Mouse (Mus musculus) left cerebral cortex, adult 9 months (tissue): ENCODE data around the gene Gm609.
"Not testable (repeated sequence)": the region's sequence is repeated elsewhere in the genome, so short reads cannot be mapped to it uniquely, and the experiment has no call there.

Experiments used
- DNase-seq, 2 experiments: peaks; one replicate each; pipeline ENCODE4 v3.0.0; 2022; ENCODE audit warnings: low spot score in 2 of 2

Gm609 gene

DNA sequence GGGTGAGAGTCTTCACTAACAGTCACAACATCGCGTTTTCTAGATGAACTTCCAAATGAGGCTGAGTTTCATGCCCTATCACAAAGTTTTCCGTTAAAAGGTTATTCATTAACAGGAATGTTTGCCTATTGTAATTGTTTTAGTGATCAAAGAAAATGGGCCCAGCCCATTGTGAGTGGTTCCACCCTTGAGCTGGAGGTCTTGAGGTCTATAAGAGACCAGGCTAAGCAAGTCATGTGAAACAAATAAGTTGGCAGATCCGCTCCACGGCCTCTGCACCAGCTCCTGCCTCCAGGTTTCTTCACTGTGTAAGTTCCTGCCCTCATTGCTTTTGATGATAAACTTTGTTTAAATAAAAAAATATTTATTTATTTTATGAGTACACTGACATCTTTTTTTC lies at the start of gene Gm609:
Gene Gm609, minus strand, starts transcription at position 43 of the 400 bp plus-strand sequence.
- DNase-seq, result no peak

DNA sequence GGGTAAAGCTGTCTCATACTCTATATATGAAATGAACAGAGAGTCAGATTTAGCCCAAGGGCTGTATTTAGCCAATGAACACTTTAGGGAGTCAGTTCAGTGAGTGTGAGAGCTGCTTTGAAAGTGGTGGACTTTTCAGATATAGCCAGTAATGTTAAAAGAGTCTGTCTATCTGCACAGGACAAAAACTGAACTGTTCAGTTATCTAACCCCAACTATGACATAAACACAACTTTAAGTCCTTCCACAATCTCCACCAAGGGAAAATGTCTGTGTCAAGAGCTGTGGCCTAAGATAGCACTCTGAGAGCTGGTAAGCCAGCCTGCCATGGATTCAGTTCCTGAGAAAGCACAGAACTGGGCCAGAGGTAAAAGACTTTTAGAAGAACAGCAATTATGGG lies 49.3 kb upstream of the Gm609 start:
- no peak for DNase-seq

DNA sequence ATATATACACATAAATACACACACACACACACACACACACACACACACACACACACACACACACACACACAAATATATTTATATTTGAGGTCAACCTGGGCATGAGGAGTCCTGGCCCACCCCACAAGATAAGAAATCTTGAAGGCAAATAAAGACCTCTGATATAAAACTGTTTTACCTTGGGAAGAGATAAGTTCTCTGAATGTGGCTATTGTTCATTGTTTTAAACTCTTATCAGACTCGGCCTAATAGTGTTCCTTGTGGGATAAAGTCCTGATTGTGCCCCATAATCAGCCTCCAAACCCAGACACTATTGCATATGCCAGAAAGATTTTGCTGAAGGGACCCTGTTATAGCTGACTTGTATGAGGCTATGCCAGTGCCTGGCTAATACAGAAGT lies 45.6 kb upstream of the Gm609 start:
- not testable (repeated sequence) for DNase-seq

DNA sequence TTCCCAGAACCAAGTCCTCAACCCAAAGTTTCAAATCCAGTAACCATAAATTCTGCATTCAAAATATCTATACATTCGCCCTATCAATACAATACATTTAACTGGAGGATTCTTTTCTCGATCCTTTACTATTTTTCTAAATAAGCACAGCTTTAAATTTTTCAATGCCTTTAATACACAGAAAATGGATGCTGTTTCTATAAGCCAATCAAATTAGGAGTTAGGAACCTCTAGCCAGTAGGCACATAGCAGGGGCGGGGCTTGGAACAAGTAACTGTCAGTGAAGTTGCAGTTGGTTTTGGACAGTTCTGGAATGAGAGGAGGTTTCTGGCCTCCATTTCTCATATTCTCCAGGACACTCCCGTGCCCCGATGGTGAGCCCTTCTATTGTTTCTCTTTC lies 42.2 kb upstream of the Gm609 start, which contains the start of gene Slc9c1:
Gene Slc9c1, plus strand, starts transcription at position 301 of the 400 bp plus-strand sequence.
- DNase-seq, result no peak

DNA sequence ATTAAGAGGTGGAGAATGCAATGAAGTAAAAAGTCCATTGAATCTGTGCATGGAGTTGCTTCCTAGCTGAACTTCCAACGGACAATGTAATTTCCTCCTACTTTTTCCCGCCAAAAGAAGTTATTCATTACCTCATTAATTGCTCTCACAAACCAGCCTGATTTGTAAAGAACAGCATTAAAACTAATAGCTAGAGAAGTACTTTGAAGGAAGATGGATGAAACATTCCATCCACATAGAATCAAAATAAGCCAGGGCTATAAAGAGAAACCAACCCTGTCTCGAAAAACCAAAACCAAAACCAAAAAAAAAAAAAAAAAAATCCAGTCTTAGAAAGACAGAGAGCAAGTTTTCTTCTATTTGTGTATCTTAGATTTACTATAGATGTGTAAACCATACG lies 39.2 kb upstream of the Gm609 start, which contains the start of gene Gm17783:
Gene Gm17783, minus strand, starts transcription at position 101 of the 400 bp plus-strand sequence.
- no peak for DNase-seq

DNA sequence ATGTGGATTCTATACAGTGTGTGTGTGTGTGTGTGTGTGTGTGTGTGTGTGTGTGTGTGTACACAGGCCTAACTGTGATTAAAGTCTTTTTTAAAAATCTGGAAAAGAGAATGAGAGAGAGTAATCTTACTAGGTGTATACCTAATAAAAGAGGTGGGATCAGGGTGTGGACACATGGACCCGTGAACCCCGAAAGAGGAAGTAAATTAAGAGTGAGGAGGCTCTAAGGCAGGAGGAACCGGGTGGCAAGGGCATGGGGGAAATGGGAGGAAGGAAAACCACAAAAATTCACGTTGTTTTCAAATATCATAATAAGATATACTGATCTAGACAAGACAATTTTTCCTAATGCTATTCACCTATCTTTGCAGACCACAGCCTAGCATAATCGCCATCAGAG lies 32.8 kb upstream of the Gm609 start:
- DNase-seq, result no peak

DNA sequence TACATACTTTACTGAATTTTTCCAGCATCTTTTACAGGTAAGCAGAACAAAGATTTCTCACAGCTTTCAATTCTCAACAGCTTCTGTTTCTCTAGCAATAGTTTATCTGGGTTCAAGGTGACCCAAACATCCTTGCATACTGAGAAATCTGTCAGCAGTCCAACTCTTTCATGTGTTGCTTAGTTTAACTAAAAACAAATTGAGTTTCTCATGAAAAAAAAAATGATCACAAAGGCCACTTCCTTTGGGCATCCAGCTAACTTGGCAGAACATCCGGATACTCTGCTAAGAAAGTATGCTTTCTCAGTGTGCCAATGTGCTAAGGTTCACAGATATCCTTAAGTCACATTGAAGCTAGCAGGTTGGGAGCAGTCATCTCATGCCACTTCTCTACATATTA lies 2.6 kb upstream of the Gm609 start:
- DNase-seq, result no peak

DNA sequence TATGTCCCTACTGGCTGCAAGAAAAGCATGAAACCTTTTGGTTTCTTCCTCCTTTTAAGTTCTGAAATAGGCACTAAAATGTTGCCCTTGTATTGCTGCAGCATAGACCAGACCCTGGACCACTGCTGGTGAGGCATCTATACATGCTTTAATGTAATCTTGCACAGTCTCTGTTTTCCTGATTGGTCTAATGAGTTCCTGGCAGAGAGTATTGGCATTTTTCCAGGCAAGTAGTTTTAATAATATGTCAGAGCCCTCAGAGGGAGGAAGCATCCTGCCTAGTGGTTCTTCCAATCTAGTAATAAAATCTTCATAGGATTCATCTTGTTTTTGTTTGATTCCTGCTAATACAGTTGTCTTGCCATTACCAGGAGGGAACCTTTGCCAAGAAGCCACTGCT lies 15.8 kb downstream of the Gm609 start:
- DNase-seq, result no peak

DNA sequence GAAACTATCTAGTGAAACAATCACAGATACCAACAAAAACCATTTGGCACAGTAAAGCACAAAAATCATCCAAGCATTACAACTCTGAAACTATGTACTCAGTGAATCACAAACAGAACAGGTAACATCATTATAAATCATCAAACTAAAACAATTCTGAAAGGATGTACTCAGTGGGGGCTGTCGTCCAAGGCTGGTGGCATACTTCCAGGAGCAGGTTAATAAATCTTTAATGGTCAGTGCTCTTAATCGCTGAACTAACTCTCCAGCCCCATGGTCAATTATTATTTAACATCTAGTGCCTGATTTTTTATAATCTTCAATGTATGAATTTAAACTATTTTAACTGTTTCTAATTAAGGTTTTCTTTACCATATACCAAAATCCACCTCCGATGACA lies 20.9 kb downstream of the Gm609 start:
- not testable (repeated sequence) for DNase-seq

DNA sequence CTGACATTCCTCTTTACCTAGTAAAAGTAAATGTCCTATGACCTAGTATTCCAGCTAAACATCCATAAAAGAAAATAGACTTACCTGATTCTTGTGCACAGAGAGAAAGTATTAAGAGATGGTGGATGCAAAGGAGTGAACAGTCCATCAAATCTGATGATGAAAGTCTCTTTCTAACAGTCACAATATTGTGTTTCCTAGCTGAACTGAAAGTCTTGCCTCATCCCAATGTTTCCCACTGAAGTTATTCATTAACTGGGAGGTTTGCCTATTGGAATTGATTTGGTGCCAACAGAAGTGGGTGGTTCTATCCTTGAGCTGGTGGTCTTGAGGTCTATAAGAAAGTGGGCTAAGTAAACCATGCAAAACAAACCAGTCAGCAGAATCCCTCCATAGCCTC lies 38.0 kb downstream of the Gm609 start:
- DNase-seq, result no peak

DNA sequence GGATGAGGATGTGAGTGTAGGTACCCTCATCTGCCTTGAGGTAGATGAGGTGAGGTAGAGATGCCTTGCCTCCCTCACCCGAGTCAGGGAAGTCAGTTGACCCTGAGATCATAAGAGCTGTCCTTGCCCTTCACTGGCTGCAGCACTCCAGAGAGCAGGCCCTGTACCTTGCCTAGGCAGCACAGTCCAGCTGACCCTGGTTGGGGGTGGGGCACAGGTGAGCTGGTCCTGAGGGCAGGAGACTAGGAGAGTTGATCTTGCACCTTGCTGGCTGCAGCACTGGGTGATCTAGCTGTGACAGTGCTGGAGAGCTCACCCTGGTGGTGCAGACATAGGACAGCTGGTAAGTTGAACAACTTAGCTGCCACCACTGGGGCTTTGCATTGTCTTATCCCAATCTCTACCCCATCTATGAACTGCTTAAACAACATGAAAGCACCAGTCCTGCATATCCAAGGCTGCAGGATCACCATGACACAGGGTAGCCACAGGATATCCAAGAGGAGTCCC lies 55.5 kb downstream of the Gm609 start:
- DNase-seq, result no peak

DNA sequence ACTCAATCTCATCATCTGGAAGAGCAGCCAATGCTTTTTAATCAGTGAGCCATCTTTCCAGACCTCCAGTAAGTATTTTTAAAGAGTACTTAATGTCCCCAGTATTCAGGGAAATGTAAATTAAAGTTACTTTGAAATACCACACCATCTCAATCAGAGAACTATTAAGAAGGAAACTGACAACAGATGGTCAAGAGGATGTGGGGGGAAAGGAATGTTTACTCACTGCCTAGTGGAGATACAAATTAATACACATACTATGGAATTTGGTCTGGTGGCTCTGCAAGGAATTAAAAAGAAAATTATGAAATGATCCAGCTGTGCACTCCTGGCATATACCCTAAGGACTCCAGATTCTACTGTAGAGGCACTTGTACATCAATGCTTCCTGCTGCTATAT lies 57.2 kb downstream of the Gm609 start:
- no peak for DNase-seq

DNA sequence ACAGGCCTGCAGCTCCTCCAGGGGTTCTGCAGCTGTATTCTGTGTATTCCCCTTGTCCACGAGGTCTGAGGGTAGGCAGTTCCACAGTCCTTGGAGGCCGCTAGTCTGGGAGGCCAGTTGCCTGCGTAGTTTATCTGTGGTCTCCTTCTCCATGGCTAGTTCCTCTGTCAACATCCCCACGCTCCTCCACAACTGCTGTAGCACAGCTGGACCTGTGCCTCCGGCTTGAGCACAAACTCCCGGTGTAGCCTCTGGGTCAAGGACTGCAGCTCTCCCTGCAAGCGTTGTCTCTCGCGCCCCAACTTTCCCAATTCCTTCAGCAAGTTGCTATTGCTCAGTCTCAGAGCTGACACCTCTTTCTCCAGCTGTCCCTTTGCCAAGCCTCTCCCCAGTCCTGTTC lies 65.1 kb downstream of the Gm609 start:
- no peak for DNase-seq

DNA sequence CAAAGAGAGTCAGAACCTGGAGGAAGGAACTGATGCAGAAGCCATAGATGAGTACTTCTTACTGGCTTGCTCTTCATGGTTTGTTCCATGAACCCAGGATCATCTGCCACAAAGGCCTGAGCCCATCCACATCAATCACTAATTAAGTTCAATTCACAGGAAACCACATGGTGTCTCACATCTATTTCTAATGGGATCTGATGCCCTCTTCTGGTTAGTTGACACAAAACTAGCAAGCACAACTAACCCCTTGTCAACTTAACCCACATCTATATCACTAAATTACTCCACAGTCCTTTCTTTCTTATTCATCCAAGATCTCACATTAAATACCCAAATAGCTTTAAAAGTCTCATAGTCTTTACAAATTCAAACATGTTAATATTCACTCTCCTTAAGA lies 79.3 kb downstream of the Gm609 start:
- DNase-seq, result no peak

DNA sequence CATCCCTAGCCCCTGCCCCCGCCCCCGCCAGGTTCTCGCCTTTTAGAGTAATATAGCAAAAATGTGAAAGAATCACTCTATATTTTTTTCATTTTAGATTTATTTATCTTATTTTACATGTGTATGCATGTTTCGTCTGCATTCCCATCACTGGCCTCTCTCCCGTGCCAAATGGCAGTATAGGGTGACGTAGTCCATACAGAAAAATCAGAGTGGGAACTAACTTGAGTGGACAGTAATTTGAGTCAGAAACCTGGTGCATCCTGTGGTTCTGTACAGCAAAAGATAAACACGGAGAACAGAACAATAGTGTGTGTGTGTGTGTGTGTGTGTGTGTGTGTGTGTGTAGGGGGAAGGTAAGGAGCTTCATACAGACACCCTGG lies 83.7 kb downstream of the Gm609 start:
- not testable (repeated sequence) for DNase-seq

DNA sequence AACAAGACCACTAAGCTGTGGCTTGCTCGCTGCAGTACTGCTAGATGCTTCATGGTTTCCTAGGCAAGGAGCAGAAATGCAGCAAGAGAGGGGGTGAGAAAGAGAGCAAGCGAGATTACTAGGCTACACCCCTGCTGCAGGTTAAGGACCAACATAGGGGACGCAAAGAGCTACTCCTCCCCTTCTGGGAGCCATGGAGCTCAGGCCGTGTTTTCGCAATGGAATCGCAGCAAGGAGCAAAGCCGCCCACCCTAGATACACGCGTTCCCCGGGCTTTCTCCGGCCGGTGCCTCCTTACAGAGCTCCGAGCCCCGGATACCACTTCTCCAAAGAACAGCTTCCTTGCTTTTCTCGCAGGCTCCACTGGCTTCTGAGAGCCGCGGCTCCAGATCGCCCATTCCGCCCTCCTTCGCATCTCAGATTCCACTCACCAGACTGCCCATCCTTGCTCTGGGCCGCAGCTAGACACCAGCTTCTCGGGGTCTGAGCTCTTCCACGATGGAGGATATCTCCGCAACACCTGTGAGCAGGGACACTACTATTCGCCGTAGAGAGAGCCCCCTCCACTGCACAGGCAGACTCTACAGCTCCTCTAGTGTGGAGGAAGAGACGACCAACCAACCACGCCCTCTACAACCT lies 84.2 kb downstream of the Gm609 start, which contains the start of gene Cd200:
Gene Cd200, minus strand, starts transcription at position 629 of the 639 bp plus-strand sequence.
- peak; percentile 19 to 58 for DNase-seq

DNA sequence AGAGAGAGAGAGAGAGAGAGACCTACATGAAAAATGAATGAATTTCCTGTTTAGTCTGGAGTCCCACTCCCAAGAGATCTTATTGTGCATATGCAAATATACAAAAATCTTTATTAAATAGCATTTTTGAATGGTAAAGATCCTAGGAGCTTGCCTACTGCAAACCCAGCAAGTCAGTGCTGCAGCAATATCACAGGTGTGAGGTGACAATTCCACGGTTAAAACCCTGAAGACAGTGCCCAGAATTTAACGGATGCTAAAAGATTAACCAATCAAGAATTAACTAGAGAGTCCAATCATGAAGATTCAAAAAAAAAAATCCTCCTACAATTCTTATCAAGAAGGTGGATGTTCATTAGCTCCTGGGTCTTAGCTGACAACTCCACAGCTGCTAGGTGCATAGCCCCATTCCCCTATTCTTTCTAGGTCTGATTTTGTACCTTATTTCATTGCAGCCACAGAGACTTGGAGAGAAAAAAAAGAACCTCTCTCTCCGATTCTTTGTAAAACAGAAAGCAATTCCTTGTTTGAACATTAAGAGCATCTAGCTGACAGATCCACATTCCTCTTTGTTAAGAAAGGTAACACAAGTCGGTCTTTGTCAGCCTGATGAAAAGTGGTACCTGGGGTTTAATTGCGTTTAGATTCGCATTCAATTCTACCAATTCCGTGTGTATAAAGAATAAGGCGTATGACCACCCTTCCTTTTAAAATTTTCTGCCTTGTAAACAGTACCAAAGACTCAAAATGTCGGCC lies 84.9 kb downstream of the Gm609 start:
- no peak for DNase-seq

DNA sequence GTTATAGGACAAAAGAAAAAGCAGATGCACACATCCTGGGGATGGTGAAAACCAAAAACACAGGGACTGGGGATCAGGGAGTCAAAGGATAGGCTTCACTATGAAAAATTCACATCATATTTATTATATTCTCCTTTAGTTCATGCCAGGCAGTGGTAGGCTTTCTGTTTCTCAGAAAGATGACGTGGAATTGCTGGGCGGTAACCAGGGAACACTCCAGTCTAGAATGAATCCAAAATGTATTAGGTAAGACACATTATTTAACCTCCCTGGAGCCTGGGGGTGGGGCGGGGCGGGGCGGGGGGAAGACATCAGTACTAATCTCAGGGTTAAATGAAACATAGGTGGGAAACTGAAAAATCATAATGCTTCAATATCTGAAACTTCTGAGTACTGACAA lies 85.7 kb downstream of the Gm609 start:
- DNase-seq, result no peak

DNA sequence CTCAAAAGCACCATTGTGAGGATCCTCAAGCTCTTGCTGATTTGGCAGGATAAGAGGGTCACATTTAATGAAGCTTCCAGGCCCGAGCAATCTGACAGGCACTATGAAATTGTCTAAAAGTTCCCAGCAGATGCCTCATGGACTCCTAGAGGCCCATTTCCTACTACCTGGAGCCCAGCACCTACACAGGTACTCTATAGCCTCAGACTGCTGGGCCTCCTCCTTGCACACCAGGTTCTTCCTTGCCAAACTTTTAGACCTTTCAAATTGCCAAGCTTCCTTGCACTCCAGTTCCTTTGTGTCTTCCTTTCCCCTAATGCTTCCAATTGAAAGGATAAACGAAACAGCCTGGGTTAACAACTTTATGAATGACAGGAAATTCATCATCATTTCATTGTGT lies 89.8 kb downstream of the Gm609 start:
- no peak for DNase-seq

DNA sequence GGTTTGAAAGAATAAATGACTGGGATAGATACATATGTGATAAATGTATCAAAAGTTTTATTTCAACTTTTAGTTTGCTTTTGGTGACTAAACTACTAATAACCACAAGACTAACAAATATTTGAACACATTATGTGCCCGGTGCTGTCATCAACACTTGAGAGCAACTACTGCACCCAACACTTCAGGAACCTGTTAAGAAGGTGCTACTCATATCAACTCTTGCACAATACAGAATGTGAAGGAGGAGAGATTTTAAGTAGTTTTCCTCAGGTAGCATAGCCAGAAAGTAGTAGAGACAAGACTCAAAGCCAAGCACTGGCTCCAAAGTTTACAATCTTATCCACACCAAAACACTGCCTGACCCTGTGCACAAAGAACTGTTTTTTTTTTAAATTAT lies 90.7 kb downstream of the Gm609 start:
- no peak for DNase-seq

DNA sequence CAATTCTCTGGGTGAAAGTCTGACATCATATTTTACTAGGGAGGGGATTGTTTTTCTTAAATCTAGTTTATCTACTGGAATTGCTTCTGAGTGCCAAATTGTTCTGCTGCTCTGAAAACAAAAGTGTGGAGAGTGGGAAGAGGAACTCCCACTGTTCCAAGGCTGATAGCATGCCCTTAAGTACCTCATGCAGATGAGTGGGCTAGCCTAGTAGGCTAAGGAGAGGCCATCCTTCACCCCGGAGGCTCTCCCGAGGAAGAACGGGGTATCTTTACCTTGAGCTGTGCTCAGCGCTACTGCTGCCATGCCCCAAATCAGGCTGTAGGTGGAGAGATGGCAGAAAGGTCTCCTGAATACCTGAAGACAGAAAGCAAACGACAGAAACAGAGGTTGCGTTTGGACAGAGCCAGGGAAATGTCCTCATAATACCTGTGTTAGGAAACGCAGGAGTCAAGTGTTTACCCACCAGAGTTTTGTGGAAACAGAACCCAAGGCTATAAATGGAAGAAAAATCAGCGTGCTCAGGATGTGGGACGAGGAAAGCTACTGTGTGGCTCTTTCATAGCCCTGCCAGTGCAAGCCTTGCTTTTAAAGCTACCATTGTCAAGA lies 92.7 kb downstream of the Gm609 start:
- no peak for DNase-seq

DNA sequence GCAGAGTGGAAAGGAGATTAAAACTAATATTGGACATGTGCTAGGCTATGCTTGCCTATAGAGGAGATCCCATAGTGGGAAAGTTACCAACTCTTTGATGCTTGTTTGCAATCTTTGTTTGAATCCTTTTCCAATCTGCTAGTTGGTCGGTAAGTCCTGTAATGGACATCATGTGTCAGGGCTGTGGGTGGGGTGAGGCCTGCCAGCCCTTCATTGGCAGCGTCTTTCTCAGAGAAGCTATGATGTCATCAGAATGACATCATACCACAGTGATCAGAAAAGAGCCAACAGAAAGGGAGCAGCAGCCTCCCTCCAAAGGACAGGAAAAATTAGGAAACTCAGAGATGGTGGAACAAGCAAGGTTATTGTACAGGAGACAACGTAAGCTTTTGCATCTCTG lies 93.4 kb downstream of the Gm609 start:
- no peak for DNase-seq

DNA sequence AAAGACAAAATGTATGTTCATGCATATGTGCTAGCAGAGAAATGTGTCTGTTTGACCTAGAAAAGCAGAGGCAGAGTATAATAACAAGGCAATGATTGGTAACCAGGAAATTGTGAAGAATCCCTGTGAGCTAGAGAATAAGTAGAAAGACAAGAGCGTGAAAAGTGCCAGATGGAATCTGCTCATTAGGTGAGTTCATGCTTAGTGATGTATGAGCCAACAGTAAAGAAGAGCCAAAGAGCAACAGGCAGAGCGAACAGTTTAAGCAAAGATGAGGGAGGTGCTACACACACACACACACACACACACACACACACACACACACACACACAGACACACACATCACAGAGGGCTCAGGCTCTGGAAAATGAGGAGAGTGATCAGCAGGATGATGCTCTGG lies 95.3 kb downstream of the Gm609 start:
- DNase-seq, result no peak
